Mouse (Mus musculus): ENCODE measurements around the gene Vamp2. TPM values are rescaled to one million over a fixed set of nuclear protein-coding genes. Genes with fewer than 3 reads are reported as not detected.

Gene Vamp2
- polyA plus RNA-seq, 1 experiment from 2014 or later: 66.7 TPM

DNA sequence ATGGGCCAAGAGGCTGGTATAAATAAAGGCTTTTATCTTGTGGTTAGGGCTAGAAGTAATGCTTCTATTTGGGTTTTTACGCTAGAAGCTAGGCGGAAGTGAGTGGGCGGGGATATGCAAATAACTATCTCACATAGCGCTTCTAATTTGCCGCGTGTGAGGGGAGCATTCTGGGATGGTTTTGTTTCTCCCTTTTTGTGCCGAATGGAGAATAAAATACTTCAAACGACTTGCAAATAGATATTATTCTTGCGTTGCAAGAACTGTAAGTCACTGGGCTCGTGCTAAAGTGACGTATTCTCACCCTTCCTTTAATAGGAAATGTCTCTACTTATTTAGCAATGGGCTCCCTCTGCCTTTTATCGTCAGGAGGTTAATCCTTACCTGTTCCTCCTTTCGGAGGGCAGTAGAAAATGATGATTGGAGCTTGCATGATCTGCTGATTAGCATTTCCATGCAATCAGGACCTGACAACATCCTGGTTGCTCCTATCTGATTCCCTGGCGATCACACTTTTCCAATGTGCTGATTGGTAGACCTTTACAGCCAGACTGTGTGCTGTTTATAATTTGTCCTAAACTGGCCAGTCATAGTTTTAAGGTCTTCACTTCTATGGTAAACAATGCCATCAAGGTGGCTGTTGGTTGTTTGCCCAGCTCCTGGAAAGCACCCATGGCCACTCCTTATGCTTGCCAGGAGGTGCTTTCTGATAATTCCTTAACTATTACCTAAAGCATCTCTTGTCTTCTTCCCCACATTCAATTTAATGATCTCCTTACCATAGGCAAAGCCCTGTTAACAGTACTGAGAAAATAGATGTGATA lies 15.0 kb upstream of the Vamp2 start:
- Histone ChIP-seq H3K4me3 (replicated peaks; ENCODE audit: low read depth, low read length) (peak overlapping the region; percentile 18; the same call in 1 of the 2 replicates), H3K9ac (ENCODE audit: low read depth, low read length) (peak overlapping the region; percentile 53), H3K27ac (peak overlapping the region; percentile 80), H3K4me1 (replicated peaks; ENCODE audit: insufficient read depth, low read length) (peaks cover 11% of the 10 kb centered on the region; the same call in 1 of the 2 replicates), H3K36me3 (ENCODE audit: insufficient read depth, low read length) (no peaks in the 10 kb centered on the region), H3K9me3 (replicated peaks; ENCODE audit: low read length) (no peaks in the 10 kb centered on the region), H3K27me3 (ENCODE audit: insufficient read depth, low read length) (no peaks in the 10 kb centered on the region), H3K4me2 (ENCODE audit: low read length) (peak overlapping the region; percentile 42)
- under 1% methylated on average over 14 of the region's 14 CpGs for WGBS
- peak; percentile 14; the same call in 1 of the 2 replicates for TF ChIP-seq CTCF (IDR thresholded peaks at IDR 0.05; ENCODE audit: low read depth)
- peak; percentile 96 for DNase-seq (ENCODE audit: low spot score)
- ATAC-seq (replicated peaks; ENCODE audit: low FRiP score, low read depth): peak; percentile 75

DNA sequence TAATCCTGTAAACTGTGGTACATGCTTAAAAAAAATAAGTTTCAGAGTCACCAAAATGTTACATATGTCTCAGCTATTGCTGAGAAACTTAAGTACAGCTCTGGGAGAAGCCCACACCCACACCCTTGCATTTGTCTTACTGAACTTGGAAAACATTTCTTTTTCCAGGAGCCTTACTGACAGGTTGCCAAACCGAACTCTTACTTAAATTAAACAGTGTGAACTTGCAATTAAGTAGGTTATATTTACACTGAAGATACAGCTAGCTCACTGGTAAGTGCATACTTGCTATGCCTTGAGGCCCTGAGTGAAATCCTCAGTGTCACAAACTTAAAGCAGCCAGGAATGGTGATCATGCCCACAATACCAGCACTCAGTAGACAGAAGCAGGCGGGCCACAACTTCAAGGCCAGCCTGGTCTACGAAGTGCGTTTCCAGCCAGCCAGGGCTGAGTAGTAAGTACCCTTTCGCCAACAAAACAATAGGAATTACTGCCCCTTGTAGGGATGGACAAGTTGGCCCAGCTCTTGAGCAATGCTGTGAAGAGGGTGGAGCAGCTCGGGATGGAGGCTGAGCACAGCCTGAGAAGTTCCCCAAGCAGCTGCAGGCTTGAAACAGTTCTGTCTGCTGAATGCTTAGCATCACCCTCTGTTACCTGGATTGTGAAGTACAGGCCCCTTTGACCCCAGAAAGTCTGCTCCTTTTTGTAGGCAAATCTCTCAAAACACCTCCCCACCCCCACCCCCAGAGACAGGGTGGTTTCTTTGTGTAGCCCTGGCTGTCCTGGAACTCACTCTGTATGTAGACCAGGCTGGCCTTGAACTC lies 14.1 kb upstream of the Vamp2 start:
- Histone ChIP-seq H3K27ac (peak overlapping the region; percentile 80; the same call in 1 of the 2 replicates), H3K27me3 (ENCODE audit: insufficient read depth, low read length) (no peaks in the 10 kb centered on the region), H3K4me1 (replicated peaks; ENCODE audit: insufficient read depth, low read length) (peaks cover 11% of the 10 kb centered on the region; the same call in 1 of the 2 replicates), H3K9ac (ENCODE audit: low read depth, low read length) (no peak overlapping the region), H3K9me3 (replicated peaks; ENCODE audit: low read length) (no peaks in the 10 kb centered on the region), H3K36me3 (ENCODE audit: insufficient read depth, low read length) (no peaks in the 10 kb centered on the region), H3K4me3 (replicated peaks; ENCODE audit: low read depth, low read length) (no peak overlapping the region), H3K4me2 (ENCODE audit: low read length) (no peak overlapping the region)
- DNase-seq (ENCODE audit: low spot score): no peak
- no peak for ATAC-seq (replicated peaks; ENCODE audit: low FRiP score, low read depth)
- WGBS: 39% methylated on average over 6 of the region's 6 CpGs
- TF ChIP-seq CTCF (IDR thresholded peaks at IDR 0.05; ENCODE audit: low read depth): no peak

DNA sequence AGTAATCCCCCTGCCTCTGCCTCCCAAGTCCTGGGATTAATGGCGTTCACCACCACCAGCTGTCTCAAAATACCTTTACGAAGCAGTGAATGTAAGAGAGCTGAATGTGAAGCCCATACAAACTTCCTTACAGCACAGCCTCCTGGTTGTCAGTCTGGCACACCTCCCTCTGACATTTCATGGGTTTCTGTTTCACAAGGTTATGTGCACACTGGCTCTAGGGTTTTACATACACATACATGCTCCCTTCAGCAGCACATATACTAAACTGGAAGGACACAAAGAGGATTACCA lies 13.6 kb upstream of the Vamp2 start:
- no peak overlapping the region for H3K4me3 ChIP-seq (replicated peaks; ENCODE audit: low read depth, low read length)
- no peak for TF ChIP-seq CTCF (IDR thresholded peaks at IDR 0.05; ENCODE audit: low read depth)
- H3K9ac ChIP-seq (ENCODE audit: low read depth, low read length): no peak overlapping the region
- no peaks in the 10 kb centered on the region for H3K27me3 ChIP-seq (ENCODE audit: insufficient read depth, low read length)
- no peak overlapping the region for H3K4me2 ChIP-seq (ENCODE audit: low read length)
- no peaks in the 10 kb centered on the region for H3K36me3 ChIP-seq (ENCODE audit: insufficient read depth, low read length)
- H3K9me3 ChIP-seq (replicated peaks; ENCODE audit: low read length): no peaks in the 10 kb centered on the region
- no peak for ATAC-seq (replicated peaks; ENCODE audit: low FRiP score, low read depth)
- no peak for DNase-seq (ENCODE audit: low spot score)
- peaks cover 11% of the 10 kb centered on the region; the same call in 1 of the 2 replicates for H3K4me1 ChIP-seq (replicated peaks; ENCODE audit: insufficient read depth, low read length)
- 56% methylated on average over 2 of the region's 2 CpGs for WGBS
- no peak overlapping the region for H3K27ac ChIP-seq

DNA sequence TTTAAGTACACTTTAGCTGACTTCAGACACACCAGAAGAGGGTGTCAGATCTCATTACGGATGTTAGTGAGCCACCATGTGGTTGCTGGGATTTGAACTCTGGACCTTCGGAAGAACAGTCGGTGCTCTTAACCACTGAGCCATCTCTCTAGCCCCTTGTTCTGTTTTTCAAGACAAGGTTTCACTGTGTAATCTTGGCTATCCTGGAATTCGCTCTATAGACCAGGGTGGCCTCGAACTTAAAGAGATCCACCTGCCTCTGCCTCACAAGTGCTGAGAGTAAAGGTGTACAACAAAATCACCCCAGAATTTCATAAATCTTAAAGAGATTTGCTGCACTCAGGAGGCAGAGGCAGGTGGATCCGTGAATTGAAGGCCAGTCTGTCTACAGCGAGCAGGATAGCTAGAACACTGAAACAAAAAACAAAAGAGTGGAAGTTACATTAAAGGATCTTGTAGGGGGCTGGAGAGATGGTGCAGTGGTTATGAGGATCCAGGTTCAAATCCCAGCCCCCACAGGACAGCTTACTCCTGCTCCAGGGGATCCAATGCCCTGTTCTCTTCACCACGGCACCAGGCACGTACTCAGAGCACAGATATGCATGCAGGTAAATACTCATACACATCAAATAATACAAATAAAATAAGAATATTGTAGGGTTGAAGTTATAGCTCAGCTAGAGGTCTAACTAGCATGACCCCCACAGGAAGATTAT lies 12.4 kb upstream of the Vamp2 start:
- Histone ChIP-seq H3K9me3 (replicated peaks; ENCODE audit: low read length) (no peaks in the 10 kb centered on the region), H3K4me3 (replicated peaks; ENCODE audit: low read depth, low read length) (no peak overlapping the region), H3K4me2 (ENCODE audit: low read length) (no peak overlapping the region), H3K27ac (no peak overlapping the region), H3K4me1 (replicated peaks; ENCODE audit: insufficient read depth, low read length) (peaks cover 6% of the 10 kb centered on the region; the same call in 1 of the 2 replicates), H3K9ac (ENCODE audit: low read depth, low read length) (no peak overlapping the region), H3K36me3 (ENCODE audit: insufficient read depth, low read length) (no peaks in the 10 kb centered on the region), H3K27me3 (ENCODE audit: insufficient read depth, low read length) (no peaks in the 10 kb centered on the region)
- no peak for DNase-seq (ENCODE audit: low spot score)
- no peak for ATAC-seq (replicated peaks; ENCODE audit: low FRiP score, low read depth)
- 62% methylated on average over 8 of the region's 9 CpGs for WGBS
- no peak for TF ChIP-seq CTCF (IDR thresholded peaks at IDR 0.05; ENCODE audit: low read depth)

DNA sequence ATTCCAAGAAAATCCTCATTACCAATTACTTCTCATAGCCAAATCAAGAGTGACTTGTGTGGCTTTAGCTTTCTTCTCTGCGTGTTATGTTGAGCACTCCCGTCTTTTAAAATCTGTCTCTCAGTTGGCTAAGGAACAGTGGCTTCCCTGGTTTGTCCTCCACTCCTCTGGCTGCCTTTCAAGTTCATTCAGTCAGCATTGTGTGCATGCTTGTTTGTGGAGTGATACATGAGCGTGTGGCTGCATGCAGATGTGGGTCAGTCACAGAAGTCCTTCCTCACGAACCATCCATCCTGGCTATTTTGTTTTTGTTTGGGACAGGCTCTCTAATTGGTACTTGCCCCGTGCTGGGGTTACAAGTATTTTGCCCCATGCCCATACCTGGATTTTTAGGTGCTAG lies 11.7 kb upstream of the Vamp2 start:
- H3K27me3 ChIP-seq (ENCODE audit: insufficient read depth, low read length): no peaks in the 10 kb centered on the region
- no peak overlapping the region for H3K4me2 ChIP-seq (ENCODE audit: low read length)
- H3K4me3 ChIP-seq (replicated peaks; ENCODE audit: low read depth, low read length): no peak overlapping the region
- 69% methylated on average over 5 of the region's 5 CpGs for WGBS
- H3K4me1 ChIP-seq (replicated peaks; ENCODE audit: insufficient read depth, low read length): no peaks in the 10 kb centered on the region
- TF ChIP-seq CTCF (IDR thresholded peaks at IDR 0.05; ENCODE audit: low read depth): no peak
- H3K9me3 ChIP-seq (replicated peaks; ENCODE audit: low read length): no peaks in the 10 kb centered on the region
- no peak for DNase-seq (ENCODE audit: low spot score)
- no peak for ATAC-seq (replicated peaks; ENCODE audit: low FRiP score, low read depth)
- no peaks in the 10 kb centered on the region for H3K36me3 ChIP-seq (ENCODE audit: insufficient read depth, low read length)
- H3K27ac ChIP-seq: no peak overlapping the region
- H3K9ac ChIP-seq (ENCODE audit: low read depth, low read length): no peak overlapping the region

DNA sequence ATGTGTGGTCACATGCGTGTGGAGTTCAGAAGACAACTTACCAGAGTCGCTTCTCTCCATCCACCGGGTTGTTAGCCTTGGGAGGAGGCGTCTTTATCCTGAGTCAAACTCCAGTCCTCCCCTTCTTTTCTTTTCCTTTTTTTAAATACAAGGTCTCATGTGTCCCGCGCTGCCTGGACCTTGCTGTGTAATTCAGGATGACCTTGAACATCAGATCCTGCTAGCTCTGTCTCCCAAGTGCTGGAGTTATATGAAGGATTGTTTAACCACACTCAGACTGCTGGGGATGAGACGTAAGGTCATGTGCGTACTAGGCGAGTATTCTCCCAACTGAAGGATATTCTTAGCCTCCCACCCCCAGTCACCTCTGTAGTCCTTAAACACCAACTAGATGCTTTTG lies 11.0 kb upstream of the Vamp2 start:
- Histone ChIP-seq H3K27me3 (ENCODE audit: insufficient read depth, low read length) (no peaks in the 10 kb centered on the region), H3K4me3 (replicated peaks; ENCODE audit: low read depth, low read length) (no peak overlapping the region), H3K4me1 (replicated peaks; ENCODE audit: insufficient read depth, low read length) (no peaks in the 10 kb centered on the region), H3K9ac (ENCODE audit: low read depth, low read length) (no peak overlapping the region), H3K36me3 (ENCODE audit: insufficient read depth, low read length) (no peaks in the 10 kb centered on the region), H3K9me3 (replicated peaks; ENCODE audit: low read length) (no peaks in the 10 kb centered on the region), H3K27ac (no peak overlapping the region), H3K4me2 (ENCODE audit: low read length) (no peak overlapping the region)
- ATAC-seq (replicated peaks; ENCODE audit: low FRiP score, low read depth) (no peak), DNase-seq (ENCODE audit: low spot score) (no peak)
- 73% methylated on average over 9 of the region's 9 CpGs for WGBS
- TF ChIP-seq CTCF (IDR thresholded peaks at IDR 0.05; ENCODE audit: low read depth): no peak

Measured in kidney, postnatal 0 days (tissue).